8 mouse cellular contexts compared by ENCODE assay signal in the genomic region with DNA sequence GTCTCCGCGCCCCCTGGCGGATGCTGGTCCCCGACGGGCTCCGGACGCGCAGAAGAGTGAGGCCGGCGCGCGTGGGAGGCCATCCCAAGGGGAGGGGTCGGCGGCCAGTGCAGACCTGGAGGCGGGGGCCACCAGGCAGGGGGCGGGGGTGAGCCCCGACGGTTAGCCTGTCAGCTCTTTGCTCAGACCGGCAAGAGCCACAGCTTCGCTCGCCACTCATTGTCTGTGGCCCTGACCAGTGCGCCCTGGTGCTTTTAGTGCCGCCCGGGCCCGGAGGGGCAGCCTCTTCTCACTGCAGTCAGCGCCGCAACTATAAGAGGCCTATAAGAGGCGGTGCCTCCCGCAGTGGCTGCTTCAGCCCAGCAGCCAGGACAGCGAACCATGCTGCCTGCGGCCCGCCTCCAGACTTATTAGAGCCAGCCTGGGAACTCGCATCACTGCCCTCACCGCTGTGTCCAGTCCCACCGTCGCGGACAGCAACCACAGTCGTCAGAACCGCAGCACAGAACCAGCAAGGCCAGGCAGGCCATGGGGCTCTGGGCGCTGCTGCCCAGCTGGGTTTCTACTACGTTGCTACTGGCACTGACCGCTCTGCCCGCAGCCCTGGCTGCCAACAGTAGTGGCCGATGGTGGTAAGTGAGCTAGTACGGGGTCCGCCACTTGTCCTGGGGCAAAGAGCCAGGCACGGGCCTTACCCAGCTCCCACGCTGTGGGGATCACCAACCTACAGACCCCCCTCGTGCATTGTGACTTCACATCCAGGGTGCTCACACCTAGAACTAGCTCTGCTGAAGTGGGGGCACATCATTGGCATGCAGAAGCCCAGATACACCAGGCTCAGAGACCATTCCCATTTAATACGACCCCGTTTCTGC. TPM values are rescaled to one million over a fixed set of nuclear protein-coding genes. Genes with fewer than 3 reads are reported as not detected.
DNase-seq lines count a peak whose midpoint lies in the region; ATAC-seq and TF ChIP-seq lines count a peak whose summit lies in the region.

TSS of gene Wnt1 (plus strand) at position 197 of the 875 bp plus-strand sequence.

- H3K27ac ChIP-seq in spleen, adult 2 months (ENCODE audit: insufficient read depth, low read length) = no peak within 1 kb of the TSS
- H3K27ac ChIP-seq in embryonic facial prominence, embryonic 12.5 days = no peak within 1 kb of the TSS
- no peak within 1 kb of the TSS for H3K27ac ChIP-seq in intestine, embryonic 14.5 days (ENCODE audit: low read depth)
- no peak within 1 kb of the TSS for H3K27ac ChIP-seq in lung, embryonic 16.5 days (ENCODE audit: low read length)
- no peak within 1 kb of the TSS for H3K27ac ChIP-seq in small intestine, adult 2 months (ENCODE audit: insufficient read depth, low read depth, low read length)

- DNase-seq in spleen, adult 2 months (ENCODE audit: low read depth in 1 of 2, low spot score in 2 of 2) = peak in 1 of 2 experiments; percentile 52
- no peak for DNase-seq in spleen, adult 12 weeks (ENCODE audit: low spot score)
- no peak for DNase-seq in intestine, embryonic 14.5 days (ENCODE audit: low spot score)
- DNase-seq in left cerebral cortex, adult 9 months (ENCODE audit: low spot score in 2 of 2) = no peak

- H3K9me3 ChIP-seq in embryonic facial prominence, embryonic 12.5 days = no peaks in the 10 kb centered on the region
- H3K9me3 ChIP-seq in intestine, embryonic 14.5 days (ENCODE audit: control insufficient read depth, low read length) = no peaks in the 10 kb centered on the region
- peaks cover 4% of the 10 kb centered on the region for H3K9me3 ChIP-seq in lung, embryonic 16.5 days (ENCODE audit: control insufficient read depth, low read length)

- H3K9ac ChIP-seq in embryonic facial prominence, embryonic 12.5 days = no peak within 1 kb of the TSS
- no peak within 1 kb of the TSS for H3K9ac ChIP-seq in intestine, embryonic 14.5 days (ENCODE audit: low read length)
- H3K9ac ChIP-seq in lung, embryonic 16.5 days (ENCODE audit: low read length) = no peak within 1 kb of the TSS

- peaks cover 21% of the 10 kb centered on the region for H3K4me1 ChIP-seq in spleen, adult 2 months (ENCODE audit: control insufficient read depth, insufficient read depth, insufficient read length)
- H3K4me1 ChIP-seq in embryonic facial prominence, embryonic 12.5 days = peaks cover 20% of the 10 kb centered on the region
- H3K4me1 ChIP-seq in intestine, embryonic 14.5 days (replicated peaks; ENCODE audit: control insufficient read depth, insufficient read depth, low read length) = peaks cover 10% of the 10 kb centered on the region
- peaks cover 20% of the 10 kb centered on the region for H3K4me1 ChIP-seq in lung, embryonic 16.5 days (replicated peaks; ENCODE audit: control insufficient read depth, insufficient read depth, low read length)
- H3K4me1 ChIP-seq in small intestine, adult 2 months (ENCODE audit: control insufficient read depth, insufficient read depth, insufficient read length, low read length) = peaks cover 18% of the 10 kb centered on the region

- peak; percentile 48; the same call in 1 of the 2 replicates for TF ChIP-seq CTCF in spleen, adult 2 months (IDR thresholded peaks at IDR 0.05; ENCODE audit: extremely low read depth, insufficient read depth, insufficient read length, insufficient replicate concordance)
- TF ChIP-seq CTCF in small intestine, adult 2 months (IDR thresholded peaks at IDR 0.05; ENCODE audit: extremely low read depth, insufficient read length, insufficient replicate concordance, low read depth, low read length) = no peak; the same call in 1 of the 2 replicates

- no peaks in the 10 kb centered on the region for H3K36me3 ChIP-seq in spleen, adult 2 months (ENCODE audit: control insufficient read depth, insufficient read depth, low read length)
- no peaks in the 10 kb centered on the region for H3K36me3 ChIP-seq in embryonic facial prominence, embryonic 12.5 days
- no peaks in the 10 kb centered on the region for H3K36me3 ChIP-seq in intestine, embryonic 14.5 days (ENCODE audit: control insufficient read depth, insufficient read depth, low read length)
- no peaks in the 10 kb centered on the region for H3K36me3 ChIP-seq in lung, embryonic 16.5 days (ENCODE audit: control insufficient read depth, insufficient read depth, low read length)
- no peaks in the 10 kb centered on the region for H3K36me3 ChIP-seq in small intestine, adult 2 months (ENCODE audit: control insufficient read depth, insufficient read depth, low read length)

- no peak for TF ChIP-seq POLR2A in spleen, adult 2 months (IDR thresholded peaks at IDR 0.05; ENCODE audit: low read depth, low read length)
- no peak for TF ChIP-seq POLR2A in small intestine, adult 2 months (IDR thresholded peaks at IDR 0.05; ENCODE audit: low read depth, low read length)

- 10% methylated on average over 51 of the region's 51 CpGs for WGBS in spleen, adult 2 months
- WGBS in embryonic facial prominence, embryonic 12.5 days = 2% methylated on average over 50 of the region's 51 CpGs
- WGBS in intestine, embryonic 14.5 days = 3% methylated on average over 49 of the region's 51 CpGs
- WGBS in lung, embryonic 16.5 days = 4% methylated on average over 51 of the region's 51 CpGs
- 4% methylated on average over 51 of the region's 51 CpGs for WGBS in small intestine, adult 2 months

- peaks cover 37% of the 10 kb centered on the region for H3K27me3 ChIP-seq in spleen, adult 2 months (ENCODE audit: control insufficient read depth, insufficient read depth, low read length)
- peaks cover 85% of the 10 kb centered on the region for H3K27me3 ChIP-seq in embryonic facial prominence, embryonic 12.5 days
- H3K27me3 ChIP-seq in intestine, embryonic 14.5 days (replicated peaks; ENCODE audit: control insufficient read depth, insufficient read depth, low read length) = peaks cover 82% of the 10 kb centered on the region
- H3K27me3 ChIP-seq in lung, embryonic 16.5 days (ENCODE audit: control insufficient read depth, insufficient read depth, low read depth, low read length) = peaks cover 77% of the 10 kb centered on the region
- peaks cover 62% of the 10 kb centered on the region for H3K27me3 ChIP-seq in small intestine, adult 2 months (ENCODE audit: control insufficient read depth, insufficient read depth, low read length)

- peak within 1 kb of the TSS; percentile 16; the same call in 1 of the 2 replicates for H3K4me2 ChIP-seq in embryonic facial prominence, embryonic 12.5 days (replicated peaks)
- H3K4me2 ChIP-seq in intestine, embryonic 14.5 days (ENCODE audit: low read length) = peak within 1 kb of the TSS; percentile 31
- peak within 1 kb of the TSS; percentile 39; the same call in 1 of the 2 replicates for H3K4me2 ChIP-seq in lung, embryonic 16.5 days (ENCODE audit: low read depth, low read length)

- no peak within 1 kb of the TSS for H3K4me3 ChIP-seq in spleen, adult 2 months (ENCODE audit: extremely low read depth, insufficient read depth, insufficient read length)
- 0 out of 2 replicates have a peak within 1 kb of the TSS, but pooled peaks have one; percentile 10 for H3K4me3 ChIP-seq in embryonic facial prominence, embryonic 12.5 days
- peak within 1 kb of the TSS; percentile 18; the same call in 1 of the 2 replicates for H3K4me3 ChIP-seq in intestine, embryonic 14.5 days (ENCODE audit: low read depth, low read length)
- H3K4me3 ChIP-seq in lung, embryonic 16.5 days (ENCODE audit: low read length) = peak within 1 kb of the TSS; percentile 30
- peak within 1 kb of the TSS; percentile 29 for H3K4me3 ChIP-seq in small intestine, adult 2 months (ENCODE audit: low read depth, low read length)

- no peak for ATAC-seq in embryonic facial prominence, embryonic 12.5 days (ENCODE audit: insufficient number of reproducible peaks, insufficient read depth, low FRiP score, low TSS enrichment)
- no peak for ATAC-seq in intestine, embryonic 14.5 days (replicated peaks; ENCODE audit: low FRiP score, low TSS enrichment, low read depth)
- ATAC-seq in lung, embryonic 16.5 days (ENCODE audit: low read depth) = peak; percentile 38; the same call in 1 of the 2 replicates
- ATAC-seq in cerebellum, adult (ENCODE audit: insufficient number of reproducible peaks, low FRiP score, low TSS enrichment) = no peak

RNA-seq across cellular contexts. Expression of gene Wnt1, which starts in this region (rescaled TPM):
- not detected in 2 replicates for polyA plus RNA-seq in spleen, adult 2 months (2012; rRNA removed)
- 0.13 and 0.38 TPM in 2 replicates for polyA plus RNA-seq in embryonic facial prominence, embryonic 12.5 days (2016; fragmentation: Nextera tagmentation; extraction: Ambion mirVana)
- polyA plus RNA-seq in intestine, embryonic 14.5 days (2014; fragmentation: Nextera tagmentation; extraction: Ambion mirVana) = not detected in 2 replicates
- polyA plus RNA-seq in lung, embryonic 16.5 days (2015; fragmentation: Nextera tagmentation; extraction: Ambion mirVana) = not detected in 2 replicates
- polyA plus RNA-seq in small intestine, adult 2 months (2012; rRNA removed) = 0.06 TPM in 1 of 2 replicates, not detected in the other

Comparison
In these comparisons a context has a peak if more than half of its experiments do, and no peak if none do; other contexts are left out.
1. Peak in ATAC-seq, H3K4me3 ChIP-seq and H3K4me2 ChIP-seq in lung, embryonic 16.5 days; RNA of the gene not detected or under 1 TPM.